Comparison of ENCODE assay signal across 16 mouse cellular contexts in the genomic region with DNA sequence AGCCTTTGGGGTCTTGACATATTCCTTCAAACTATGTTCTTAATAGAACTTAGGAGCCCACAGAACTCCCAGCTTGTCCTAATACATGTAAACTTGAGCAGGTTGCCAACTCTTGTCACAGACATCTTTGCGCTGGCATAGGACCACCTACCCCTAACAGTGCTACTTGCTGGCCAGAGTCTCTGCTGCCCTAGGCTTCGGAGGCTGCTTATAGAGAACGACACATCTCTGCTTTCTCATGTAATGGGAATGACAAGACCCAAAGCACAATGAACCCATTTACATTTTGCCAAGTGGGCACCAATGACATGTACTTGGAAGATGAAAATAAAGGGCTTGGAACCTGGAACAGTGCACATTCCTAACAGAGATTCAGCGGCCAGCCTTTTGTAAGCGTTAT.
DNase-seq lines count a peak whose midpoint lies in the region; ATAC-seq and TF ChIP-seq lines count a peak whose summit lies in the region.
"Had no signal": no experiment of that assay in that cellular context is flagged by ENCODE, and none has a peak within 500 bp of the region (broad histone marks: within the 10 kb centered on the region; RNA-seq: fewer than 3 reads in every experiment).

No protein-coding gene starts in this region.

- H3K4me3 ChIP-seq in heart, embryonic 13.5 days, result no peak overlapping the region
- H3K4me3 ChIP-seq in midbrain, embryonic 10.5 days, result no peak overlapping the region
- no peak overlapping the region for H3K4me3 ChIP-seq in midbrain, embryonic 16.5 days (ENCODE audit: low read depth, low read length)
- H3K4me3 ChIP-seq in forebrain, embryonic 12.5 days (replicated peaks), result no peak overlapping the region
- no peak overlapping the region for H3K4me3 ChIP-seq in hindbrain, postnatal 0 days (ENCODE audit: low read length)
- H3K4me3 ChIP-seq in intestine, embryonic 16.5 days (ENCODE audit: low read length), result no peak overlapping the region
- H3K4me3 ChIP-seq: intestine, embryonic 15.5 days; liver, embryonic 12.5 days; lung, embryonic 15.5 days; myocyte had no signal

- TF ChIP-seq CTCF in hindbrain, postnatal 0 days (IDR thresholded peaks at IDR 0.05; ENCODE audit: low read depth), result no peak

- no peaks in the 10 kb centered on the region for H3K9me3 ChIP-seq in heart, embryonic 13.5 days
- no peaks in the 10 kb centered on the region for H3K9me3 ChIP-seq in midbrain, embryonic 10.5 days (replicated peaks)
- no peaks in the 10 kb centered on the region for H3K9me3 ChIP-seq in midbrain, embryonic 16.5 days (replicated peaks; ENCODE audit: control insufficient read depth, low read length, poor library complexity, severe bottlenecking)
- H3K9me3 ChIP-seq in forebrain, embryonic 12.5 days, result no peaks in the 10 kb centered on the region
- no peaks in the 10 kb centered on the region for H3K9me3 ChIP-seq in hindbrain, postnatal 0 days (ENCODE audit: low read length)
- no peaks in the 10 kb centered on the region for H3K9me3 ChIP-seq in intestine, embryonic 16.5 days (ENCODE audit: control insufficient read depth, low read length)
- H3K9me3 ChIP-seq: intestine, embryonic 15.5 days; liver, embryonic 12.5 days; lung, embryonic 15.5 days had no signal

- H3K4me1 ChIP-seq in heart, embryonic 13.5 days, result peaks cover 37% of the 10 kb centered on the region
- peaks cover 43% of the 10 kb centered on the region for H3K4me1 ChIP-seq in midbrain, embryonic 10.5 days
- H3K4me1 ChIP-seq in midbrain, embryonic 16.5 days (ENCODE audit: control insufficient read depth, insufficient read depth, low read length), result peaks cover 16% of the 10 kb centered on the region
- H3K4me1 ChIP-seq in forebrain, embryonic 12.5 days, result peaks cover 28% of the 10 kb centered on the region
- H3K4me1 ChIP-seq in hindbrain, postnatal 0 days (ENCODE audit: insufficient read depth, low read length), result peaks cover 18% of the 10 kb centered on the region
- H3K4me1 ChIP-seq in intestine, embryonic 16.5 days (ENCODE audit: control insufficient read depth, insufficient read depth, low read length), result peaks cover 10% of the 10 kb centered on the region; the same call in 1 of the 2 replicates

- no peak overlapping the region for H3K9ac ChIP-seq in heart, embryonic 13.5 days
- H3K9ac ChIP-seq in midbrain, embryonic 16.5 days (ENCODE audit: low read depth, low read length), result no peak overlapping the region
- no peak overlapping the region for H3K9ac ChIP-seq in forebrain, embryonic 12.5 days
- H3K9ac ChIP-seq in hindbrain, postnatal 0 days (replicated peaks; ENCODE audit: low read length), result no peak overlapping the region
- H3K9ac ChIP-seq in intestine, embryonic 16.5 days (ENCODE audit: low read depth, low read length), result no peak overlapping the region
- H3K9ac ChIP-seq: intestine, embryonic 15.5 days; liver, embryonic 12.5 days; lung, embryonic 15.5 days had no signal

- no peak for ATAC-seq in heart, embryonic 13.5 days (ENCODE audit: extremely low read depth, insufficient number of reproducible peaks, low FRiP score, low TSS enrichment)
- ATAC-seq in midbrain, embryonic 16.5 days, result no peak
- no peak for ATAC-seq in forebrain, embryonic 12.5 days (ENCODE audit: low FRiP score)
- ATAC-seq in hindbrain, postnatal 0 days, result no peak; the same call in 1 of the 2 replicates
- no peak for ATAC-seq in intestine, embryonic 16.5 days
- ATAC-seq: intestine, embryonic 15.5 days; liver, embryonic 12.5 days had no signal

- H3K27me3 ChIP-seq in heart, embryonic 13.5 days (replicated peaks), result no peaks in the 10 kb centered on the region
- H3K27me3 ChIP-seq in midbrain, embryonic 10.5 days (ENCODE audit: low read depth, poor library complexity, severe bottlenecking), result no peaks in the 10 kb centered on the region
- H3K27me3 ChIP-seq in midbrain, embryonic 16.5 days (ENCODE audit: control insufficient read depth, insufficient read depth, low read depth, low read length), result no peaks in the 10 kb centered on the region
- no peaks in the 10 kb centered on the region for H3K27me3 ChIP-seq in forebrain, embryonic 12.5 days
- no peaks in the 10 kb centered on the region for H3K27me3 ChIP-seq in hindbrain, postnatal 0 days (ENCODE audit: insufficient read depth, low read length)
- no peaks in the 10 kb centered on the region for H3K27me3 ChIP-seq in intestine, embryonic 16.5 days (replicated peaks; ENCODE audit: control insufficient read depth, insufficient read depth, low read length)
- H3K27me3 ChIP-seq: intestine, embryonic 15.5 days; liver, embryonic 12.5 days; lung, embryonic 15.5 days had no signal

- DNase-seq in heart, adult 18-20 months, result no peak
- DNase-seq in midbrain, embryonic 10.5 days (ENCODE audit: low spot score), result no peak
- DNase-seq in hindbrain, postnatal 0 days (ENCODE audit: low spot score), result peak; percentile 43
- no peak for DNase-seq in left cerebral cortex, postnatal 10 days (ENCODE audit: extremely low spot score in 1 of 2, low spot score in 2 of 2)
- DNase-seq: adrenal gland, postnatal 25 days; cerebellum, adult 8-10 months; gastrocnemius, postnatal 14 days; heart, postnatal 14 days had no signal

- no peak overlapping the region for H3K4me2 ChIP-seq in heart, embryonic 13.5 days
- no peak overlapping the region for H3K4me2 ChIP-seq in midbrain, embryonic 16.5 days (ENCODE audit: low read length)
- H3K4me2 ChIP-seq in forebrain, embryonic 12.5 days, result no peak overlapping the region
- no peak overlapping the region for H3K4me2 ChIP-seq in hindbrain, postnatal 0 days (ENCODE audit: low read depth, low read length)
- H3K4me2 ChIP-seq in intestine, embryonic 16.5 days (ENCODE audit: low read depth, low read length), result no peak overlapping the region
- H3K4me2 ChIP-seq: intestine, embryonic 15.5 days; liver, embryonic 12.5 days; lung, embryonic 15.5 days had no signal

- no peaks in the 10 kb centered on the region for H3K36me3 ChIP-seq in heart, embryonic 13.5 days
- no peaks in the 10 kb centered on the region for H3K36me3 ChIP-seq in midbrain, embryonic 10.5 days
- no peaks in the 10 kb centered on the region for H3K36me3 ChIP-seq in midbrain, embryonic 16.5 days (ENCODE audit: control insufficient read depth, insufficient read depth, low read length)
- no peaks in the 10 kb centered on the region for H3K36me3 ChIP-seq in forebrain, embryonic 12.5 days (replicated peaks)
- H3K36me3 ChIP-seq in hindbrain, postnatal 0 days (ENCODE audit: insufficient read depth, low read length), result no peaks in the 10 kb centered on the region
- no peaks in the 10 kb centered on the region for H3K36me3 ChIP-seq in intestine, embryonic 16.5 days (ENCODE audit: control insufficient read depth, insufficient read depth, low read length)
- H3K36me3 ChIP-seq: intestine, embryonic 15.5 days; liver, embryonic 12.5 days; lung, embryonic 15.5 days had no signal

- H3K27ac ChIP-seq in heart, embryonic 13.5 days (replicated peaks), result peak overlapping the region; percentile 92
- peak overlapping the region; percentile 92 for H3K27ac ChIP-seq in midbrain, embryonic 10.5 days (replicated peaks)
- no peak overlapping the region; the same call in 1 of the 2 replicates for H3K27ac ChIP-seq in midbrain, embryonic 16.5 days (ENCODE audit: low read length)
- peak overlapping the region; percentile 54; the same call in 1 of the 2 replicates for H3K27ac ChIP-seq in forebrain, embryonic 12.5 days
- 0 out of 2 replicates have a peak overlapping the region, but pooled peaks have one; percentile 82 for H3K27ac ChIP-seq in hindbrain, postnatal 0 days
- H3K27ac ChIP-seq in intestine, embryonic 16.5 days (ENCODE audit: low read length), result no peak overlapping the region

- intact Hi-C loops in left cerebral cortex, postnatal 10 days (cut with DNase I), result no loop called here

- 88% methylated on average over 5 of the region's 5 CpGs for WGBS in heart, embryonic 13.5 days
- WGBS in midbrain, embryonic 10.5 days, result 84% methylated on average over 5 of the region's 5 CpGs
- WGBS in midbrain, embryonic 16.5 days, result 57% methylated on average over 5 of the region's 5 CpGs
- WGBS in forebrain, embryonic 12.5 days, result 81% methylated on average over 5 of the region's 5 CpGs
- 51% methylated on average over 5 of the region's 5 CpGs for WGBS in hindbrain, postnatal 0 days
- 91% methylated on average over 5 of the region's 5 CpGs for WGBS in intestine, embryonic 16.5 days

Comparison
In these comparisons a context has a peak if more than half of its experiments do, and no peak if none do; other contexts are left out.
1. H3K27ac ChIP-seq: peak in heart, embryonic 13.5 days (single experiment), midbrain, embryonic 10.5 days (single experiment), forebrain, embryonic 12.5 days (single experiment) and hindbrain, postnatal 0 days (single experiment); none in midbrain, embryonic 16.5 days (single experiment) and intestine, embryonic 16.5 days (single experiment).